Mouse (Mus musculus) midbrain, postnatal 0 days (tissue): ENCODE measurements around the gene Gchfr. TPM values are rescaled to one million over a fixed set of nuclear protein-coding genes. Genes with fewer than 3 reads are reported as not detected.
A peak's percentile ranks its signal among the peaks of the same experiment; 100 is the strongest.

Source experiments
- ATAC-seq: fragments of 200-750 bp; cut with Nextera tagmentation; 2 replicates; pipeline ENCODE4 v1.8.0; 2017; ENCODE audit warnings: moderate number of reproducible peaks, mild to moderate bottlenecking, moderate TSS enrichment, moderate library complexity; ENCODE audit not compliant: low FRiP score
- DNase-seq: peaks from one replicate; pipeline ENCODE4 v3.0.0-alpha.2; 2015; ENCODE audit warnings: low spot score
- H3K27ac ChIP-seq: fragments of 300-500 bp; sonication (generic); 2 replicates; pipeline ENCODE4 v1.5.1; 2014; ENCODE audit warnings: low read depth, mild to moderate bottlenecking, low read length, mixed read lengths
- H3K27me3 ChIP-seq: fragments of 300-500 bp; sonication (generic); 2 replicates; pipeline ENCODE4 v1.6.1; 2014; ENCODE audit warnings: low read length, control low read depth, mixed read lengths; ENCODE audit not compliant: insufficient read depth
- H3K36me3 ChIP-seq: fragments of 300-500 bp; sonication (generic); 2 replicates; pipeline ENCODE4 v1.6.1; 2014; ENCODE audit warnings: low read length, control low read depth, mixed read lengths; ENCODE audit not compliant: insufficient read depth
- H3K4me1 ChIP-seq: fragments of 300-500 bp; sonication (generic); 2 replicates; pipeline ENCODE4 v1.6.1; 2014; ENCODE audit warnings: mild to moderate bottlenecking, control low read depth, antibody characterized with exemption, low read length, mixed read lengths; ENCODE audit not compliant: insufficient read depth
- H3K4me2 ChIP-seq: fragments of 300-500 bp; sonication (generic); 2 replicates; pipeline ENCODE4 v1.6.1; 2014; ENCODE audit warnings: low read depth, mild to moderate bottlenecking, low read length, mixed read lengths; ENCODE audit not compliant: poor library complexity, severe bottlenecking
- H3K4me3 ChIP-seq: fragments of 300-500 bp; sonication (generic); 2 replicates; pipeline ENCODE4 v1.5.1; 2014; ENCODE audit warnings: low read depth, mild to moderate bottlenecking, low read length, moderate library complexity
- H3K9ac ChIP-seq: fragments of 300-500 bp; sonication (generic); replicated peaks from 2 replicates; pipeline ENCODE4 v1.6.1; 2014; ENCODE audit warnings: mild to moderate bottlenecking, low read length, moderate library complexity, mixed read lengths; ENCODE audit not compliant: poor library complexity, severe bottlenecking
- H3K9me3 ChIP-seq: fragments of 300-500 bp; sonication (generic); 2 replicates; pipeline ENCODE4 v1.6.1; 2016; ENCODE audit warnings: low read length, control low read depth
- CTCF ChIP-seq: IDR thresholded peaks from 2 replicates; pipeline ENCODE4 v1.5.1; 2016; ENCODE audit warnings: antibody characterized with exemption, mild to moderate bottlenecking
- WGBS: fragments of 180-500 bp; shearing (Covaris S2); extraction: QIAGEN DNeasy Blood & Tissue Kit; methylation state at CpG from one replicate; pipeline ENCODE4 v1.1.7; 2014; 5-methylcytosine and 5-hydroxymethylcytosine counted together
- polyA plus RNA-seq: library from polyadenylated mRNA; unstranded; fragments of >200 nt; fragmentation: Nextera tagmentation; extraction: Ambion mirVana; gene quantifications from 2 replicates; pipeline ENCODE4 v1.2.1, GENCODE M21; 2015
- total RNA-seq: library from RNA; depleted of rRNA; stranded (reverse); fragments of >200 nt; gene quantifications from 2 replicates; pipeline ENCODE4 v1.2.3, GENCODE M21; 2014

Gene Gchfr
- total and polyA plus RNA-seq, 2 experiments from 2014 or later = 9.9 to 15.9 TPM

GRCm38 (mm10) chr2:119167866-119168256 is 288 bp downstream of the Gchfr start:
- ATAC-seq (peak; percentile 29; the same call in 1 of the 2 replicates), DNase-seq (no peak)
- Histone ChIP-seq H3K4me2 (peak overlapping the region; percentile 97), H3K4me1 (no peaks in the 10 kb centered on the region; the same call in 1 of the 2 replicates), H3K36me3 (no peaks in the 10 kb centered on the region), H3K4me3 (peak overlapping the region; percentile 47), H3K9me3 (no peaks in the 10 kb centered on the region), H3K9ac (peak overlapping the region; percentile 24; the same call in 1 of the 2 replicates), H3K27me3 (peaks cover 5% of the 10 kb centered on the region; the same call in 1 of the 2 replicates), H3K27ac (no peak overlapping the region)
- 4% methylated on average over 26 of the region's 26 CpGs for WGBS
- TF ChIP-seq CTCF = no peak

GRCm38 (mm10) chr2:119170282-119170681 is 2.7 kb downstream of the Gchfr start:
- no peak overlapping the region for H3K4me3 ChIP-seq
- no peak for TF ChIP-seq CTCF
- H3K4me1 ChIP-seq = no peaks in the 10 kb centered on the region; the same call in 1 of the 2 replicates
- ATAC-seq = no peak
- H3K9me3 ChIP-seq = no peaks in the 10 kb centered on the region
- no peak overlapping the region for H3K4me2 ChIP-seq
- H3K27me3 ChIP-seq = peaks cover 5% of the 10 kb centered on the region; the same call in 1 of the 2 replicates
- H3K36me3 ChIP-seq = peaks cover 3% of the 10 kb centered on the region
- WGBS = 90% methylated on average over 2 of the region's 2 CpGs
- no peak overlapping the region for H3K27ac ChIP-seq
- no peak for DNase-seq
- no peak overlapping the region for H3K9ac ChIP-seq

- Histone ChIP-seq H3K4me3 (no peak overlapping the region), H3K4me2 (no peak overlapping the region), H3K27me3 (no peaks in the 10 kb centered on the region), H3K27ac (no peak overlapping the region), H3K9ac (no peak overlapping the region), H3K36me3 (peaks cover 9% of the 10 kb centered on the region), H3K9me3 (no peaks in the 10 kb centered on the region), H3K4me1 (no peaks in the 10 kb centered on the region; the same call in 1 of the 2 replicates)
- no peak for TF ChIP-seq CTCF
- ATAC-seq (no peak), DNase-seq (no peak)
- 81% methylated on average over 8 of the region's 8 CpGs for WGBS
These were observed 4.0 kb downstream of the Gchfr start for GRCm38 (mm10) chr2:119171574-119171973.

GRCm38 (mm10) chr2:119172446-119172845 is 4.9 kb downstream of the Gchfr start:
- Histone ChIP-seq H3K4me2 (no peak overlapping the region), H3K9me3 (no peaks in the 10 kb centered on the region), H3K4me1 (no peaks in the 10 kb centered on the region), H3K27me3 (no peaks in the 10 kb centered on the region), H3K27ac (no peak overlapping the region), H3K36me3 (peaks cover 9% of the 10 kb centered on the region), H3K4me3 (no peak overlapping the region), H3K9ac (no peak overlapping the region)
- no peak for TF ChIP-seq CTCF
- ATAC-seq (no peak), DNase-seq (no peak)
- WGBS = 75% methylated on average over 7 of the region's 7 CpGs

- Histone ChIP-seq H3K27ac (no peak overlapping the region), H3K4me3 (no peak overlapping the region), H3K27me3 (no peaks in the 10 kb centered on the region), H3K9ac (no peak overlapping the region), H3K36me3 (peaks cover 15% of the 10 kb centered on the region), H3K9me3 (no peaks in the 10 kb centered on the region), H3K4me1 (no peaks in the 10 kb centered on the region), H3K4me2 (no peak overlapping the region)
- DNase-seq (peak; percentile 57), ATAC-seq (no peak)
- WGBS = 20% methylated on average over 13 of the region's 13 CpGs
- TF ChIP-seq CTCF = no peak
These were observed 5.4 kb downstream of the Gchfr start for GRCm38 (mm10) chr2:119172862-119173576.

- Histone ChIP-seq H3K9me3 (no peaks in the 10 kb centered on the region), H3K4me3 (no peak within 1 kb of the TSS), H3K36me3 (peaks cover 24% of the 10 kb centered on the region), H3K27me3 (no peaks in the 10 kb centered on the region), H3K27ac (no peak within 1 kb of the TSS), H3K4me1 (no peaks in the 10 kb centered on the region), H3K4me2 (no peak within 1 kb of the TSS), H3K9ac (no peak within 1 kb of the TSS)
- TF ChIP-seq CTCF = no peak
- peak; percentile 32 for DNase-seq
- WGBS = 47% methylated on average over 8 of the region's 8 CpGs
- no peak for ATAC-seq
These were observed 6.5 kb downstream of the Gchfr start, which contains the start of gene Gm14137 for GRCm38 (mm10) chr2:119173991-119174651. Gene Gm14137, plus strand, starts transcription at chr2:119174509.
